Mouse (Mus musculus) MEL (cell line): Measurements from ENCODE around the gene Cacnb3. TPM values are rescaled to one million over a fixed set of nuclear protein-coding genes. Genes with fewer than 3 reads are reported as not detected.

ENCODE experiments used
- DNase-seq: peaks from one replicate; pipeline ENCODE4 v3.0.0; 2011; ENCODE audit warnings: low read depth, low spot score
- H3K27ac ChIP-seq: 2 replicates; pipeline ENCODE4 v1.5.1; 2012; ENCODE audit warnings: low read depth, mild to moderate bottlenecking, control low read depth, low read length, moderate library complexity; ENCODE audit not compliant: control insufficient read depth
- H3K27me3 ChIP-seq, 2 experiments: fragments of 150-350 bp in 1 of 2; sonication (generic) in 1 of 2; 2 replicates each; pipeline ENCODE4 v1.6.1; 2012; ENCODE audit warnings: low read length in 2 of 2, mild to moderate bottlenecking in 2 of 2, improper control_type of control experiment in 1 of 2, moderate library complexity in 1 of 2; ENCODE audit not compliant: insufficient read depth in 2 of 2, control insufficient read depth in 1 of 2
- H3K36me3 ChIP-seq, 2 experiments: 2 replicates each; pipeline ENCODE4 v1.6.1; 2012 to 2014; ENCODE audit warnings: low read length in 2 of 2, improper control_type of control experiment in 1 of 2, inconsistent platforms in 1 of 2, mild to moderate bottlenecking in 1 of 2; ENCODE audit not compliant: insufficient read depth in 2 of 2, control insufficient read depth in 1 of 2
- H3K4me1 ChIP-seq, 2 experiments: fragments of 150-350 bp in 1 of 2; sonication (generic) in 1 of 2; 2 replicates each; pipeline ENCODE4 v1.6.1; 2012; ENCODE audit warnings: low read length in 2 of 2, improper control_type of control experiment in 1 of 2, mild to moderate bottlenecking in 1 of 2; ENCODE audit not compliant: insufficient read depth in 2 of 2, control insufficient read depth in 1 of 2
- H3K4me3 ChIP-seq, 2 experiments: fragments of 150-350 bp in 1 of 2; sonication (generic) in 1 of 2; 2 replicates each; pipeline ENCODE4 v1.5.1; 2012; ENCODE audit warnings: low read depth in 2 of 2, low read length in 2 of 2, mild to moderate bottlenecking in 2 of 2, moderate library complexity in 2 of 2, control low read depth in 1 of 2, improper control_type of control experiment in 1 of 2; ENCODE audit not compliant: control insufficient read depth in 1 of 2, insufficient read depth in 1 of 2
- H3K79me2 ChIP-seq: 2 replicates; pipeline ENCODE4 v1.6.1; 2012; ENCODE audit warnings: mild to moderate bottlenecking, low read length, moderate library complexity; ENCODE audit not compliant: control insufficient read depth, poor library complexity, insufficient read depth
- H3K9ac ChIP-seq: 2 replicates; pipeline ENCODE4 v1.6.1; 2012; ENCODE audit warnings: low read depth, mild to moderate bottlenecking, control low read depth, low read length, moderate library complexity; ENCODE audit not compliant: control insufficient read depth, poor library complexity, severe bottlenecking
- H3K9me3 ChIP-seq: fragments of 150-350 bp; sonication (generic); replicated peaks from 2 replicates; pipeline ENCODE4 v1.6.1; 2012; ENCODE audit warnings: mild to moderate bottlenecking, low read length, improper control_type of control experiment, moderate library complexity; ENCODE audit not compliant: insufficient read depth
- CHD1 ChIP-seq: IDR thresholded peaks from 2 replicates; pipeline ENCODE4 v1.6.1; 2012; ENCODE audit warnings: low read depth, mild to moderate bottlenecking, inconsistent platforms, low read length, improper control_type of control experiment
- E2F4 ChIP-seq: IDR thresholded peaks from 2 replicates; pipeline ENCODE4 v1.6.1; 2011; ENCODE audit warnings: low read depth, low read length, improper control_type of control experiment, borderline replicate concordance
- EP300 ChIP-seq, 2 experiments: IDR thresholded peaks; 2 replicates each; pipeline ENCODE4 v1.6.1; 2011; ENCODE audit warnings: improper control_type of control experiment in 2 of 2, low read length in 2 of 2, low read depth in 1 of 2, mild to moderate bottlenecking in 1 of 2
- GABPA ChIP-seq: IDR thresholded peaks from 2 replicates; pipeline ENCODE4 v1.6.1; 2012; ENCODE audit warnings: low read depth, mild to moderate bottlenecking, inconsistent platforms, low read length, improper control_type of control experiment, moderate library complexity
- GATA1 ChIP-seq: IDR thresholded peaks from 2 replicates; pipeline ENCODE4 v1.6.1; 2011; ENCODE audit warnings: low read depth, low read length, improper control_type of control experiment
- HCFC1 ChIP-seq: IDR thresholded peaks from 2 replicates; pipeline ENCODE4 v1.6.1; 2012; ENCODE audit warnings: low read depth, mild to moderate bottlenecking, inconsistent platforms, low read length, improper control_type of control experiment, moderate library complexity
- MAX ChIP-seq: IDR thresholded peaks from 2 replicates; pipeline ENCODE4 v1.6.1; 2011; ENCODE audit warnings: low read length, improper control_type of control experiment
- MAZ ChIP-seq: IDR thresholded peaks from 2 replicates; pipeline ENCODE4 v1.6.1; 2012; ENCODE audit warnings: low read depth, mild to moderate bottlenecking, inconsistent platforms, low read length, improper control_type of control experiment
- MXI1 ChIP-seq: IDR thresholded peaks from 2 replicates; pipeline ENCODE4 v1.6.1; 2011; ENCODE audit warnings: mild to moderate bottlenecking, low read depth, low read length, improper control_type of control experiment
- MYC ChIP-seq: IDR thresholded peaks from 2 replicates; pipeline ENCODE4 v1.6.1; 2011; ENCODE audit warnings: low read depth, mild to moderate bottlenecking, low read length, improper control_type of control experiment, moderate library complexity
- NELFE ChIP-seq: IDR thresholded peaks from 2 replicates; pipeline ENCODE4 v1.6.1; 2011; ENCODE audit warnings: low read depth, low read length, improper control_type of control experiment
- NRF1 ChIP-seq: IDR thresholded peaks from 2 replicates; pipeline ENCODE4 v1.6.1; 2014; ENCODE audit warnings: low read depth, mild to moderate bottlenecking, inconsistent platforms, low read length, improper control_type of control experiment, moderate library complexity; ENCODE audit not compliant: poor library complexity, insufficient read depth, severe bottlenecking
- POLR2A ChIP-seq, 2 experiments: IDR thresholded peaks; 2 replicates each; pipeline ENCODE4 v1.6.1; 2011 to 2012; ENCODE audit warnings: low read length in 2 of 2, mild to moderate bottlenecking in 2 of 2, control low read depth in 1 of 2, improper control_type of control experiment in 1 of 2, low read depth in 1 of 2, moderate library complexity in 1 of 2; ENCODE audit not compliant: control insufficient read depth in 1 of 2, insufficient read depth in 1 of 2, poor library complexity in 1 of 2
- POLR2AphosphoS5 ChIP-seq: IDR thresholded peaks from 2 replicates; pipeline ENCODE4 v1.6.1; 2012; ENCODE audit warnings: low read depth, borderline replicate concordance, mild to moderate bottlenecking, inconsistent platforms, low read length, moderate library complexity, mixed read lengths
- RCOR1 ChIP-seq: IDR thresholded peaks from 2 replicates; pipeline ENCODE4 v1.6.1; 2012; ENCODE audit warnings: low read depth, mild to moderate bottlenecking, inconsistent platforms, low read length, improper control_type of control experiment
- SMC3 ChIP-seq: IDR thresholded peaks from 2 replicates; pipeline ENCODE4 v1.6.1; 2011; ENCODE audit warnings: low read depth, low read length, improper control_type of control experiment
- UBTF ChIP-seq: IDR thresholded peaks from 2 replicates; pipeline ENCODE4 v1.6.1; 2012; ENCODE audit warnings: low read depth, mild to moderate bottlenecking, inconsistent platforms, low read length, improper control_type of control experiment, moderate library complexity, borderline replicate concordance; ENCODE audit not compliant: insufficient read depth
- USF1 ChIP-seq: IDR thresholded peaks from 2 replicates; pipeline ENCODE4 v1.6.1; 2014; ENCODE audit warnings: low read depth, mild to moderate bottlenecking, inconsistent platforms, low read length, improper control_type of control experiment, moderate library complexity
- ZC3H11A ChIP-seq: IDR thresholded peaks from 2 replicates; pipeline ENCODE4 v1.6.1; 2012; ENCODE audit warnings: low read depth, mild to moderate bottlenecking, inconsistent platforms, low read length, improper control_type of control experiment
- ZMIZ1 ChIP-seq: IDR thresholded peaks from 2 replicates; pipeline ENCODE4 v1.6.1; 2012; ENCODE audit warnings: low read depth, mild to moderate bottlenecking, inconsistent platforms, low read length, improper control_type of control experiment, moderate library complexity
- ZNF384 ChIP-seq: IDR thresholded peaks from 2 replicates; pipeline ENCODE4 v1.6.1; 2012; ENCODE audit warnings: low read depth, mild to moderate bottlenecking, inconsistent platforms, low read length, improper control_type of control experiment
- polyA plus RNA-seq, 2 experiments: library from polyadenylated mRNA; stranded (reverse) in 1 of 2; unstranded in 1 of 2; fragments of >175 nt in 1 of 2; fragments of >200 nt in 1 of 2; gene quantifications; 2 replicates each; pipeline versions ENCODE4 v1.2.1 to v1.2.4; 2012; ENCODE audit warnings: low replicate concordance in 2 of 2, low read depth in 1 of 2; ENCODE audit not compliant: insufficient read length in 2 of 2, insufficient read depth in 1 of 2, missing spikeins in 1 of 2
- total RNA-seq: library from RNA; depleted of rRNA; stranded (reverse); fragments of 300-350 nt; gene quantifications from 2 replicates; pipeline ENCODE4 v1.2.3, GENCODE M21; 2012

The Cacnb3 gene
- total and polyA plus RNA-seq, 3 experiments: 1.4 to 8.5 TPM; not detected in 1

DNA sequence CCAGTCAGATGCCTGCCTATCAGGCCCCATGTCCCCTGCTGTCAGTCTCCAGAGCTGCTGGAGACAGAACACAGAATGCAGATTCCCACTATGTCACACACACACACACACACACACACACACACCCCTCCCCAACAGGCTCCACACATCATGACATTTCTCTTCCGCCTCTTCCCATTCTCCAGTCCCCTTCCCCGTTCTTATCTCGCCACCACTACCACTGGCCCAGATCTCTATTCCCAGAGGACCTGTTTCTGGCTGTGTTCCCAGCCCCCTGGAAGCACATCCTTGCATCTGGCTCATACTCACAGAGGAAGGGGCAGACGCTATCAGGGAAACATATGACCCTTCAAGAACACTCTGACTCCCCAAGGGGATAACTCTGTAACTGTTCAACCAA is 23.1 kb upstream of the Cacnb3 start (continued):
- TF ChIP-seq POLR2AphosphoS5 (peak; percentile 67; the same call in 1 of the 2 replicates), ZNF384 (no peak)

DNA sequence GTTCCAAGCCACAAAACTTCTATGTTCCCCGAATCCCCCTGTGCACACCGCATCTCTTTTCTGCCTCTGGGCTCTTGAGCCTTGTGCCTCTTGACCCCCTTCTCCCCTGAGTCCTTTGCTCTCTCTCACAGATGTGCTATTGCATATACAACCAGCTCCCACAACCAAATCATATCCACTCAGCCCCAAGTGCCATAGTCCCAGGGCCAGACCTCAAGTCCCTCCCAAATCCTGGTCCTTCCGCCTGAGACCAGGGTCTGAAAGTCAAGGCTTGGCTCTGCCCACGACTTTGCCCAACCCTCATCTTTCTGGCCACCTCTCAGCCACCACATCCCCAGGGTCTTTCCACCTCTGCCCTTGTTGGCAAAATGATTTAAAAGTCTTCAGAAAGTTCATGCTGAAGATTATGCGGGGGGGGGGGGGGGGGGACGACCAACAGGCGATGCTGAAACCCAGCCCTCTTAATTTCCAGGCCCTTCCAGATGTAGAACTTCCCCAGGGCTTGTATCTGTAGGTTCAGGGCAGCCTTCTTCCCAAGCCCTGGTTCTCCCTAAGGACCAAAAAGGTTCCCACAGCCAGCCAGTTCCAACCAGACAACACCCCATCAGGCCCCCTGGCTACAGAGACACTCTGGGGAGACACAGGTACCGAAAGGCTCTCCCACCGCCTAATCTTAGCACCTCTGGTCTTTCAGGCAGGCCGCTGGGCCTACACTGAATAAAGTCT is 22.4 kb upstream of the Cacnb3 start:
- peaks cover 24 to 60% of the 10 kb centered on the region in 2 experiments for H3K4me1 ChIP-seq
- H3K79me2 ChIP-seq: peaks cover 59% of the 10 kb centered on the region
- peaks cover 2 to 44% of the 10 kb centered on the region in 2 experiments; a peak in 3 of 4 replicates for H3K36me3 ChIP-seq
- H3K27ac ChIP-seq: peak overlapping the region; percentile 91
- peak overlapping the region; percentile 81 to 98 for H3K4me3 ChIP-seq
- H3K9ac ChIP-seq: peak overlapping the region; percentile 85
- DNase-seq: no peak
- H3K27me3 ChIP-seq: no peaks in the 10 kb centered on the region
- H3K9me3 ChIP-seq: no peaks in the 10 kb centered on the region
- 0 out of 2 replicates have a peak, but pooled peaks have one; percentile 20 for TF ChIP-seq HCFC1
- no peak for TF ChIP-seq NRF1
- peak; percentile 11; the same call in 1 of the 2 replicates for TF ChIP-seq ZMIZ1
- TF ChIP-seq MAX: peak; percentile 10; the same call in 1 of the 2 replicates
- no peak for TF ChIP-seq GATA1
- no peak for TF ChIP-seq SMC3
- 0 out of 2 replicates have a peak, but pooled peaks have one; percentile 31 for TF ChIP-seq MAZ
- TF ChIP-seq NELFE: no peak; the same call in 1 of the 2 replicates
- TF ChIP-seq CHD1: peak; percentile 92
- TF ChIP-seq GABPA: no peak
- TF ChIP-seq ZC3H11A: no peak
- TF ChIP-seq RCOR1: no peak
- no peak for TF ChIP-seq UBTF
- TF ChIP-seq MXI1: no peak
- no peak for TF ChIP-seq USF1
- TF ChIP-seq E2F4: no peak
- 0 out of 4 replicates have a peak, but pooled peaks of 1 of the 2 experiments have one; percentile 43 for TF ChIP-seq POLR2A (IDR thresholded peaks at IDR 0.05; ENCODE audit: control insufficient read depth in 1 of 2, insufficient read depth in 1 of 2, low read depth in 1 of 2, low read length in 2 of 2, poor library complexity in 1 of 2)
- no peak for TF ChIP-seq EP300 (IDR thresholded peaks at IDR 0.05; ENCODE audit: low read depth in 1 of 2, low read length in 2 of 2)
- no peak for TF ChIP-seq MYC
